Mouse (Mus musculus): Measurements from ENCODE around the gene Maz. TPM values are rescaled to one million over a fixed set of nuclear protein-coding genes. Genes with fewer than 3 reads are reported as not detected.

Gene Maz
- polyA plus RNA-seq, 1 experiment from 2014 or later: 44.7 TPM

DNA sequence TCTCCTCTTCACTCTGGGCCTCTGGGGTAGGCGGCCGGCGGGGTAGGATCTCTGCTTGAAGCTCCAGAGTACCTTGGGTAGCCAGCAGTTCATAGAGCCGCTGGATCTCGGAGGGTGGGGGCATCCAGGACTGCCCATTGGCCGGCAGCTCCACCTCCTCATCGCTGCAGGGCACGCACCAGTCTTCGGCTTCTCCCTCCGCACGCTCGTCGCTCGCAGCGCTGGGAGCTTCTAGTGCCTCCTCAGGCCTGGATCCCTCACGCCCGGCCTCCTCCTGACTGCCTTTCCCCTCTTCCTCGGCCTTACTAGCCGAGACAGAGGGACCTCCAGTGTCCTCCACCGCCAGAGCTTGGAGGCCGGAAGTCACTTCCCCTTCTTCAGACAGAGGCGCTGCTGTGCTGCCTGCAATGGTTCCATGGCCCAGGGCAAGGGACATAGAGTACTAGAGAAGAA, 10.3 kb downstream of the Maz start:
- Histone ChIP-seq H3K4me2 (ENCODE audit: low read length) (peak overlapping the region; percentile 81), H3K27ac (replicated peaks in 1 of 2; ENCODE audit: control insufficient read depth in 1 of 2, insufficient read depth in 1 of 2, low read depth in 2 of 2, low read length in 2 of 2) (peak overlapping the region; percentile 94 to 98), H3K9me3 (ENCODE audit: control insufficient read depth, low read length) (no peaks in the 10 kb centered on the region), H3K9ac (ENCODE audit: low read length) (peak overlapping the region; percentile 94), H3K4me3 (ENCODE audit: control insufficient read depth in 1 of 2, insufficient read depth in 1 of 2, low read depth in 1 of 2, low read length in 2 of 2) (peak overlapping the region; percentile 81 to 94), H3K4me1 (ENCODE audit: control insufficient read depth in 2 of 2, insufficient read depth in 2 of 2, low read length in 2 of 2) (peaks cover 26 to 47% of the 10 kb centered on the region in 2 experiments), H3K27me3 (ENCODE audit: control insufficient read depth, insufficient read depth, low read length) (no peaks in the 10 kb centered on the region), H3K36me3 (ENCODE audit: control insufficient read depth, insufficient read depth, low read length) (peaks cover 31% of the 10 kb centered on the region)
- ATAC-seq (ENCODE audit: insufficient number of reproducible peaks, insufficient read depth, low FRiP score, low read depth): peak; percentile 55
- WGBS: 1% methylated on average over 22 of the region's 22 CpGs

DNA sequence TGATC, 10.6 kb downstream of the Maz start, which contains the start of gene Pagr1b:
Pagr1b (minus strand) TSS at position 4 of the 5 bp plus-strand sequence.
- Histone ChIP-seq H3K36me3 (ENCODE audit: control insufficient read depth, insufficient read depth, low read length) (peaks cover 31% of the 10 kb centered on the region), H3K27ac (replicated peaks in 1 of 2; ENCODE audit: control insufficient read depth in 1 of 2, insufficient read depth in 1 of 2, low read depth in 2 of 2, low read length in 2 of 2) (peak within 1 kb of the TSS; percentile 94 to 98), H3K4me2 (ENCODE audit: low read length) (peak within 1 kb of the TSS; percentile 81), H3K4me3 (ENCODE audit: control insufficient read depth in 1 of 2, insufficient read depth in 1 of 2, low read depth in 1 of 2, low read length in 2 of 2) (peak within 1 kb of the TSS; percentile 81 to 94), H3K27me3 (ENCODE audit: control insufficient read depth, insufficient read depth, low read length) (no peaks in the 10 kb centered on the region), H3K9ac (ENCODE audit: low read length) (peak within 1 kb of the TSS; percentile 94), H3K9me3 (ENCODE audit: control insufficient read depth, low read length) (no peaks in the 10 kb centered on the region), H3K4me1 (ENCODE audit: control insufficient read depth in 2 of 2, insufficient read depth in 2 of 2, low read length in 2 of 2) (peaks cover 23 to 45% of the 10 kb centered on the region in 2 experiments)
- ATAC-seq (ENCODE audit: insufficient number of reproducible peaks, insufficient read depth, low FRiP score, low read depth): no peak

- H3K4me1 ChIP-seq (ENCODE audit: control insufficient read depth in 2 of 2, insufficient read depth in 2 of 2, low read length in 2 of 2): peaks cover 22 to 43% of the 10 kb centered on the region in 2 experiments
- H3K9ac ChIP-seq (ENCODE audit: low read length): peak overlapping the region; percentile 94
- 3% methylated on average over 10 of the region's 10 CpGs for WGBS
- no peaks in the 10 kb centered on the region for H3K9me3 ChIP-seq (ENCODE audit: control insufficient read depth, low read length)
- H3K36me3 ChIP-seq (ENCODE audit: control insufficient read depth, insufficient read depth, low read length): peaks cover 31% of the 10 kb centered on the region
- H3K4me3 ChIP-seq (ENCODE audit: control insufficient read depth in 1 of 2, insufficient read depth in 1 of 2, low read depth in 1 of 2, low read length in 2 of 2): peak overlapping the region; percentile 81 to 94
- H3K4me2 ChIP-seq (ENCODE audit: low read length): peak overlapping the region; percentile 81
- no peaks in the 10 kb centered on the region for H3K27me3 ChIP-seq (ENCODE audit: control insufficient read depth, insufficient read depth, low read length)
- H3K27ac ChIP-seq (replicated peaks in 1 of 2; ENCODE audit: control insufficient read depth in 1 of 2, insufficient read depth in 1 of 2, low read depth in 2 of 2, low read length in 2 of 2): peak overlapping the region; percentile 94 to 98
- peak; percentile 16; the same call in 1 of the 2 replicates for ATAC-seq (ENCODE audit: insufficient number of reproducible peaks, insufficient read depth, low FRiP score, low read depth)
Observed at GRCm38 (mm10) chr7:127016081-127016480, 10.8 kb downstream of the Maz start.

- Histone ChIP-seq H3K4me3 (ENCODE audit: control insufficient read depth in 1 of 2, insufficient read depth in 1 of 2, low read depth in 1 of 2, low read length in 2 of 2) (no peak overlapping the region), H3K27ac (replicated peaks in 1 of 2; ENCODE audit: control insufficient read depth in 1 of 2, insufficient read depth in 1 of 2, low read depth in 2 of 2, low read length in 2 of 2) (no peak overlapping the region), H3K9me3 (ENCODE audit: control insufficient read depth, low read length) (no peaks in the 10 kb centered on the region), H3K4me2 (ENCODE audit: low read length) (peak overlapping the region; percentile 67; the same call in 1 of the 2 replicates), H3K36me3 (ENCODE audit: control insufficient read depth, insufficient read depth, low read length) (peaks cover 31% of the 10 kb centered on the region), H3K4me1 (ENCODE audit: control insufficient read depth in 2 of 2, insufficient read depth in 2 of 2, low read length in 2 of 2) (peaks cover 15 to 32% of the 10 kb centered on the region in 2 experiments), H3K27me3 (ENCODE audit: control insufficient read depth, insufficient read depth, low read length) (no peaks in the 10 kb centered on the region), H3K9ac (ENCODE audit: low read length) (peak overlapping the region; percentile 16; the same call in 1 of the 2 replicates)
- ATAC-seq (ENCODE audit: insufficient number of reproducible peaks, insufficient read depth, low FRiP score, low read depth): no peak
- WGBS: 89% methylated on average over 12 of the region's 12 CpGs
Observed at GRCm38 (mm10) chr7:127014993-127015392, 11.8 kb downstream of the Maz start.

GRCm38 (mm10) chr7:127014320-127014719, 12.5 kb downstream of the Maz start, which contains the start of gene Mvp:
Mvp (minus strand) TSS chr7:127014621.
- Histone ChIP-seq H3K4me1 (ENCODE audit: control insufficient read depth in 2 of 2, insufficient read depth in 2 of 2, low read length in 2 of 2) (peaks cover 15 to 31% of the 10 kb centered on the region in 2 experiments), H3K36me3 (ENCODE audit: control insufficient read depth, insufficient read depth, low read length) (peaks cover 31% of the 10 kb centered on the region), H3K9ac (ENCODE audit: low read length) (peak within 1 kb of the TSS; percentile 63), H3K9me3 (ENCODE audit: control insufficient read depth, low read length) (no peaks in the 10 kb centered on the region), H3K4me3 (ENCODE audit: control insufficient read depth in 1 of 2, insufficient read depth in 1 of 2, low read depth in 1 of 2, low read length in 2 of 2) (peak within 1 kb of the TSS; percentile 46 to 62), H3K27me3 (ENCODE audit: control insufficient read depth, insufficient read depth, low read length) (no peaks in the 10 kb centered on the region), H3K4me2 (ENCODE audit: low read length) (peak within 1 kb of the TSS; percentile 81), H3K27ac (replicated peaks in 1 of 2; ENCODE audit: control insufficient read depth in 1 of 2, insufficient read depth in 1 of 2, low read depth in 2 of 2, low read length in 2 of 2) (no peak within 1 kb of the TSS)
- ATAC-seq (ENCODE audit: insufficient number of reproducible peaks, insufficient read depth, low FRiP score, low read depth): no peak
- WGBS: 26% methylated on average over 11 of the region's 11 CpGs

- Histone ChIP-seq H3K36me3 (ENCODE audit: control insufficient read depth, insufficient read depth, low read length) (peaks cover 31% of the 10 kb centered on the region), H3K9me3 (ENCODE audit: control insufficient read depth, low read length) (no peaks in the 10 kb centered on the region), H3K4me3 (ENCODE audit: control insufficient read depth in 1 of 2, insufficient read depth in 1 of 2, low read depth in 1 of 2, low read length in 2 of 2) (no peak overlapping the region), H3K4me1 (ENCODE audit: control insufficient read depth in 2 of 2, insufficient read depth in 2 of 2, low read length in 2 of 2) (peaks cover 18 to 36% of the 10 kb centered on the region in 2 experiments), H3K27me3 (ENCODE audit: control insufficient read depth, insufficient read depth, low read length) (no peaks in the 10 kb centered on the region), H3K4me2 (ENCODE audit: low read length) (peak overlapping the region; percentile 67), H3K9ac (ENCODE audit: low read length) (no peak overlapping the region), H3K27ac (replicated peaks in 1 of 2; ENCODE audit: control insufficient read depth in 1 of 2, insufficient read depth in 1 of 2, low read depth in 2 of 2, low read length in 2 of 2) (no peak overlapping the region)
- ATAC-seq (ENCODE audit: insufficient number of reproducible peaks, insufficient read depth, low FRiP score, low read depth): no peak
- 90% methylated on average over 6 of the region's 6 CpGs for WGBS
Observed at GRCm38 (mm10) chr7:127013385-127013784, 13.5 kb downstream of the Maz start.

GRCm38 (mm10) chr7:127012845-127013244, 14.0 kb downstream of the Maz start:
- H3K27ac ChIP-seq (replicated peaks in 1 of 2; ENCODE audit: control insufficient read depth in 1 of 2, insufficient read depth in 1 of 2, low read depth in 2 of 2, low read length in 2 of 2): no peak overlapping the region
- no peak for ATAC-seq (ENCODE audit: insufficient number of reproducible peaks, insufficient read depth, low FRiP score, low read depth)
- H3K9ac ChIP-seq (ENCODE audit: low read length): no peak overlapping the region
- WGBS: 91% methylated on average over 10 of the region's 10 CpGs
- H3K4me3 ChIP-seq (ENCODE audit: control insufficient read depth in 1 of 2, insufficient read depth in 1 of 2, low read depth in 1 of 2, low read length in 2 of 2): no peak overlapping the region
- peaks cover 31% of the 10 kb centered on the region for H3K36me3 ChIP-seq (ENCODE audit: control insufficient read depth, insufficient read depth, low read length)
- H3K27me3 ChIP-seq (ENCODE audit: control insufficient read depth, insufficient read depth, low read length): no peaks in the 10 kb centered on the region
- H3K4me2 ChIP-seq (ENCODE audit: low read length): no peak overlapping the region
- H3K4me1 ChIP-seq (ENCODE audit: control insufficient read depth in 2 of 2, insufficient read depth in 2 of 2, low read length in 2 of 2): peaks cover 21 to 36% of the 10 kb centered on the region in 2 experiments
- no peaks in the 10 kb centered on the region for H3K9me3 ChIP-seq (ENCODE audit: control insufficient read depth, low read length)

DNA sequence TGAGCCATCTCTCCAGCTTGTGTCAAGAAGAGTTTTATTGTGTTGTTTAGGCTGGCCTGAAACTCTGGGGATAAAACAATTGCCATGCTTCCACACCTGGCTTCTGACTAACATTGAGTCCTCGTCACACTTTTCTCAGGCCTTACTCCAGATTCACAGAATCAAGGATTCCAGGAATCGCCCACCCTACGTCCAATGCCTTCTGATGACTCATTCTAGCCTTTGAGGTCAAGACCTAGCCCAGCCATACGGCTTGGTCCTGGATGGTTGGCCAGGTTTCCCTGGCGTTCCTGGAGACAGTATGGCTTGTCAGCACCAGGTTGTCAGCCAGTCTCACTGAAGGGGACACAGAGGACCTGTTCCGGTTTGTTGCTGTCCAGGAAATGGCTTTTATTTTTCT, 14.5 kb downstream of the Maz start:
- Histone ChIP-seq H3K4me2 (ENCODE audit: low read length) (no peak overlapping the region), H3K9me3 (ENCODE audit: control insufficient read depth, low read length) (no peaks in the 10 kb centered on the region), H3K27me3 (ENCODE audit: control insufficient read depth, insufficient read depth, low read length) (no peaks in the 10 kb centered on the region), H3K4me3 (ENCODE audit: control insufficient read depth in 1 of 2, insufficient read depth in 1 of 2, low read depth in 1 of 2, low read length in 2 of 2) (no peak overlapping the region), H3K36me3 (ENCODE audit: control insufficient read depth, insufficient read depth, low read length) (peaks cover 31% of the 10 kb centered on the region), H3K27ac (replicated peaks in 1 of 2; ENCODE audit: control insufficient read depth in 1 of 2, insufficient read depth in 1 of 2, low read depth in 2 of 2, low read length in 2 of 2) (no peak overlapping the region), H3K9ac (ENCODE audit: low read length) (no peak overlapping the region), H3K4me1 (ENCODE audit: control insufficient read depth in 2 of 2, insufficient read depth in 2 of 2, low read length in 2 of 2) (peaks cover 21 to 32% of the 10 kb centered on the region in 2 experiments)
- no peak for ATAC-seq (ENCODE audit: insufficient number of reproducible peaks, insufficient read depth, low FRiP score, low read depth)
- 71% methylated on average over 6 of the region's 6 CpGs for WGBS
